Mouse (Mus musculus) activated CD4-positive, CD25-positive, alpha-beta regulatory T cell, adult 4 months (primary cell): ENCODE results near the gene Pi4k2b. TPM values are rescaled to one million over a fixed set of nuclear protein-coding genes. Genes with fewer than 3 reads are reported as not detected.
"Not testable (repeated sequence)": the region's sequence is repeated elsewhere in the genome, so short reads cannot be mapped to it uniquely, and the experiment has no call there.

Experiments used
- ATAC-seq: one replicate; pipeline ENCODE4 v1.8.0; 2017
- polyA plus RNA-seq, 2 experiments: library from polyadenylated mRNA; unstranded; fragments of 100-300 nt; shearing (Covaris generic); gene quantifications; one replicate each; pipeline ENCODE4 v1.2.1; 2017

Pi4k2b gene
- polyA plus RNA-seq: 1 to 10 TPM; 1.3 to 1.5 TPM

- peak; percentile 70 for ATAC-seq
Measured at GRCm38 (mm10) chr5:52741391-52742111, at the start of gene Pi4k2b. TSS of gene Pi4k2b (plus strand) at chr5:52741574.

- no peak for ATAC-seq
Measured at GRCm38 (mm10) chr5:52697291-52697690, 44.1 kb upstream of the Pi4k2b start.

- ATAC-seq: not testable (repeated sequence)
Measured at GRCm38 (mm10) chr5:52697882-52698440, 43.4 kb upstream of the Pi4k2b start.

DNA sequence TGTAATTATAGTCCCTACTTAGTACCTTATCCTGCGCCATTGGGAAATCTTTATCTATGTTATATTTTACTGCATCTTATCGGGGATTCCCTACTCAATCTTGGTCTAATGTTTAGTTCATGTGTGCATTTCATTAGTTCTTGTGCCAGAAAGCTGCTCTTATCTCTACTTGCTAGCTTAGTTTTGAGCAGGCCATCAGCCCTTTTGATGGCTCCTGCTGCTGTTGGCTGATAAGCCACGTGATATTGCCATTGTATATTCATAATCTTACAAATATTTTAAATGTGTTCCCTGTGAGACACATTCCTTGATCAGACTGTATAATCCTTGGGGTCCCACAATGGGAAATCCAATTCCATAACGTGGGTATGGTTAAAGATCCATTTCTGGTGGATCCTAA is 36.8 kb upstream of the Pi4k2b start:
- no peak for ATAC-seq

- ATAC-seq: no peak
Measured at GRCm38 (mm10) chr5:52712704-52713103, 28.7 kb upstream of the Pi4k2b start.

DNA sequence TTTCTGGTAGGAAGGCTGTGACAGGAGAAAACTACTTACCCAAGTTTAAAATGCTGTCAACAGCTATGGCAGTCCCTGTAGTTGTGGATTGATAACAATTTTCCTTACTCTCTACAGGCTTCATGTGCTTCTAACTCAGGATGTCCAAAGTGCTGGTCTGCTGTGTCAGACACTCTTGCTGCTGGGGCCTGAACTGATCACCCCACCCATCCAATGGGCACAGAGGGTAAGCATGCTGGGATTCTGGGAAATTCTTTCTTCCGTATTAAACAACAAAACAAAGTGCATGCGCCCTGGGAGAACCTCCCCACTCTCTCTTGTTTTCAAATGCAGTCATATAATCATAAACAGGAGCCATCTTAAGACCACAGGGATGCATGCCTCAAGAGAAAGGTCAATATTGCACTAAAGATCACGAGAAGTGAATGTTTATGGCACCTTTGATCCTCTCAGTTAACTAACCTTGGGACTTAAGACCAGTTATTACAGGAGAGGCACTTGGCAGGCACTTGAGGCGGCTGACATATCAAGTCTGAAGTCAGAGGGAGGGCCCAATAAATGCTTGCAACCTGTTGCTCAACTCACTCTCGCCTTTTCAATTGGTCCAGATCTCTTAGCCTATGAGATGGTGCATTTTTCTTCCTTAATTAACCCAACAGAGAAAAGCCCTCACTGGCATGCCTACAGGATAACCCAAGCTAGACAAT is 24.5 kb upstream of the Pi4k2b start:
- ATAC-seq: no peak

- ATAC-seq: no peak
Measured at GRCm38 (mm10) chr5:52721003-52721402, 20.4 kb upstream of the Pi4k2b start.

DNA sequence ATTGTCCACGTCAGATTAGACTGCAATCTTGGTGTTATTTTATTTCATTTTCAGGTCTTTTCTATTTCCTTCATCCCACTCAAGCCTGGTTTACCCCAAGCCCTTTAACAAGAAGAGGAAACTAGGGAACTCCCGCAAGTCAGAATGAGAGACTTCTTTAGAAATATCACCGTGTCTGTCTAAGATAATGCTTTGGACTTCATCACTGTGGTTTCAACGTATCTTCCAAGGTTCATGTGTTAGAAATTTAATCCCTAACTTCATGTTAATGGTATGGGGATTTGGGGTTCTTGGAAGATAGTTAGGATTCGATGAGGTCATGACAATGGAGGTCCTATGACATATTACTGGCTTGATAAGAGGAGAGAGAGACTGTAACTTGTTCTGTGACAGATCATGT is 13.6 kb upstream of the Pi4k2b start:
- ATAC-seq: no peak

DNA sequence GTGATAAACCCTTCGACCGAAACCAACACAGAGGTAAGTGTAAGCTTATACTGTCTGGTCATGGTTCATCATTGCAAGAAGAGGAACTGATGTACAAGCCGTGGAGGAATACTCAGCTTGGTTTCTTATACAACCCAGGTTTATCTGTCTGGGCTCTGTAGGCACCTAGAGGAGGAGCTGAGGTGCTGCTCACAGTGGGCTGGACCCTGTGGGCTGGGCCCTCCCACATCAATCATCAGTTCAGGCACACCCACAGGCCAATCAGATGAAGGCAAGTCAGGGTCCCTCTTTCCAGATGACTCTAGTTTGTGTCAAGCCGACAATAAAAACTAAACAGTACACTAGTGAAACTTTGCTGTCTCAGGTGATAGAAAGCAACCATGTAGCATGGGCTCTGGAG is 8.6 kb upstream of the Pi4k2b start:
- ATAC-seq: no peak

DNA sequence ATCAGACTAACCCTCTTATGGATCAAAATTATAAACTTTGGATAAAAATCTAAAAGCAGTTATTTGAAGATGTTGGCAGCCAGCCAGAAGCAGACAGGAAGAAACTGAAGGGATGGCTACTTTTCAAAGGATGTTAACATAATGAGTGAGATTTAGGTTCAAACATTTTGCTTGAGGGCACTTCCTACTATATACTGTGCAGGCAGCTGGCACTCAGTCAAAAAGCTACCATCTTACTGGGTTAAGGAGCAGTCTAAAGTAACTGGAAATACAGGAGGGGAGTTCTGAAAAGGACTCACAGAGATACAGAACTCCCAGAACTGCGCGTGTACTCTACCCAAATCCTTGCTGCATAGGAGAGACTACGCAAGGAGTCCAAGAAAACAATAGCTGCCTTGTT is 5.3 kb upstream of the Pi4k2b start:
- no peak for ATAC-seq

DNA sequence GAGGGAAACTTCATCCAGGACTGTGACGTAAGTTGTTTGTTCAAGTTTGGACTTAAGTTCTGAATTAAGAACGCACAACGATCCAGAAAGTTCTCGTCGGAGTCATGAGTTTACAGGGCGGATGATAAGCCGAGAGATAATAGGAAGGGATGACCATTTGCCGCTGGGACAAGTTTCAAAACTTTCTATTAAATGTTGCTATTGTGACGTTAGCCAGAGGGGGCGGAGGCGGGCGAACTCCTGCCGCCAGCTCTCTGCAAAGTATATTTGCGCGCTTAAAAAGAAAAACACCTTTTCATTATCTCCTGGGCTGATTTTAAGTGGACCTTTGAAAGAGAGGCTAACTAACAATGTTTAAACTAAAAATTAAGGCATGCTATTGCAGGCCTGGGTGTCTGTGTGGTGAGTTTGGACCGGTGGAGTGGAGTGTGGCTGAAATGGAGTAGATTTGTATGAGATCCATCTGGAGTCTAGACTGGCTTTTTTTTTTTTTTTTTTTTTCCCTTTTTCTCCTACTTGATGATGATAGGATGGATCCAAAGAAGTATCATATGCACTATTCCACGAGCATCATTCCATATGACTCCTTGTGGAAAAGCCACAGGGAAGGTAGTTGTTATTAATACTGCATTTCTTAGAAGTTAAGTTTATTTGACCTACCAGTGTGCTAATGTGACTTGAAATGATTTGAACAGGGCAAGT is 889 bp downstream of the Pi4k2b start:
- peak; percentile 66 for ATAC-seq

DNA sequence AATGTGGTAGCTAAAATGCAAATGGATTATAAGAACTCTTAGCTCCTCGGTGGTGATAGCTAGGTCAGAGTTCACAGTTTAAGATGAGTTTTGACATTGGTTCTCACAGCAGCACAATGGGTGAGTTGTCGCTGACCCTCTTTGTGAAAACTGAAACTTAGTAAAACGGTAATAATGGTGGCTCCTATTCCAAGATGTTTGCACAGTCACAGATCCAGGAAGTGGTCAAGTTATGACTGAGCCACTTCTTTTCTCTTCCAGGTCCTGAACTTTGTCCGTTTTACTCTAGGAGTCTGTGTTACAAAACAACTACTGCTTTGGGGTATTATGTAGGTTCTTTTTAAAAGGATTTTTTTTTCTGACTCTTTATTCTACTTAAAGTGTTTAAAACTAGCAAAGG is 1.9 kb downstream of the Pi4k2b start:
- ATAC-seq: no peak

DNA sequence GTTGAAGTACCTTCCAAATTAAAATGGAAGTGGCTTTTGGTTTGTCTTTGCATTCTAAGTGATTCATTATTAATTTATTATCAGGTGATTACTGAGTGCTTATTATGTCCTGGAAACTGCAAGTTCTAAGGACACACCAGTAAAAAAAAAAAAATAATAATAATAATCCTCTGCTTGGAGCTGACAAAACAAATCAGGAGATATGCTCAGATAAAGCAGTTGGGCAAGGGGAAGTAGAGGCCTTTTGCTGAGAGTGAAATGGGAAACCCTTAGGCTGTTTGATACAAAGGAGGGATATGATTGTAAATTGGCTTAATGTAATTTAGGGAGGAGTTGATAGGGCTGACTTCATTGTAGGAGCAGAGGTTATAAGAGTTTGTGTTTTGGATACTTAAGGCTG is 5.5 kb downstream of the Pi4k2b start:
- no peak for ATAC-seq

DNA sequence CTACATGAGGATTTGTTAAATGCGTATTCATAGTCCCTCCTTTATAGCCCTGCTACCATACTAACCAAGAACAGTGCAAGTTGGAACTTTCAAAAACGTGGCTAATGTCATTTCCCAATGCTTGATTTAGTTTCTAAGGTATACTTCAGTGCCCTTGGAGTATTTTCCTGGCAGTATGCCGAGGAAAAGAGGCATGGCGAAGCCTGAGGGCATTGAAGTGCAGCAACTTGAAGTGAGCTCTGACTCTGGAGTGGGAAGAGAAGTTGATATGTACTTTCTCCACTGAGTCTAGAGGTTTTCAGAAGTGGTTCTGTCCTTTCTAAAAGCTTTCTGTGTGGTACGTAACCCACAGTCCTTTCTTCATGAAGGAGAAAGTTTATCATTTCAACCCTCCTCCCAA is 7.4 kb downstream of the Pi4k2b start:
- no peak for ATAC-seq

DNA sequence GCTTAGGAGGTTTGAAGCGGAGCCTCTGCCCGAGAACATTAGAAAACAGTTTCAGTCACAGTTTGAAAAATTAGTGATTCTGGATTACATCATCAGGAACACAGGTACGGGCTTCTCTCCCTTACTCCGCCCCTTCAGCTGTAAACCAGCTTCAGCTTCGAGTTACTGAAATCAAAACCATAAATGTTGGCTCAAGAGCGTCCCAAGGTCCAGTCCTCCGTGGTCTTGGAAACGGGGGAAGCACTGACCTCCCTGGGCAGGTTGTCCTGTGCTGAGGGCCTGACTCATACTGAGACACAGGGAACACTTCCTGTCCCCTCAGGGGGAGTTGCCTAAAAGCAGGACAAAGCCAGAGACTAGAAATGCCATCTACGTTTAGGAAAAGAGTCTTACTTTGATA is 11.8 kb downstream of the Pi4k2b start:
- no peak for ATAC-seq

- no peak for ATAC-seq
Measured at GRCm38 (mm10) chr5:52754196-52754595, 12.8 kb downstream of the Pi4k2b start.

GRCm38 (mm10) chr5:52755337-52755736 is 14.0 kb downstream of the Pi4k2b start:
- ATAC-seq: no peak

DNA sequence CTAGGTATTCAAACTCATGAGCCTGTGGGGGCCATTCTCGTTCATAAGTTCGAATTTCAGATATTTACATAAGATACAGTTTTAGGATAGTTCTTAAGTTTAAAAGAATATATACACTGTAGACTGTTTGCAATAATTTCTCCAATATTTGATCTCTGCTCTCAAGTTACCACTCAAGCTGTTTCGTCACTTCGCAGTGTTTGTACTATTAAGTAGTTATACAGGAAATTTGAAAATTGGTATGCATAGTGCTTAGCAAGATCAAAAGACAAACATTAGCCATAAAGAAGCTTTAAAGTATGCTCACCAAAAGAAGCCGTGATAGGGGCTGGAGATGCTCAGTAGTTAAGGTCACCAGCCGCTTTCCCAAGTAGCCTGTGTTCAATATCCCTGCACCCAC is 14.6 kb downstream of the Pi4k2b start:
- ATAC-seq: no peak

GRCm38 (mm10) chr5:52762586-52762985 is 21.2 kb downstream of the Pi4k2b start:
- no peak for ATAC-seq

DNA sequence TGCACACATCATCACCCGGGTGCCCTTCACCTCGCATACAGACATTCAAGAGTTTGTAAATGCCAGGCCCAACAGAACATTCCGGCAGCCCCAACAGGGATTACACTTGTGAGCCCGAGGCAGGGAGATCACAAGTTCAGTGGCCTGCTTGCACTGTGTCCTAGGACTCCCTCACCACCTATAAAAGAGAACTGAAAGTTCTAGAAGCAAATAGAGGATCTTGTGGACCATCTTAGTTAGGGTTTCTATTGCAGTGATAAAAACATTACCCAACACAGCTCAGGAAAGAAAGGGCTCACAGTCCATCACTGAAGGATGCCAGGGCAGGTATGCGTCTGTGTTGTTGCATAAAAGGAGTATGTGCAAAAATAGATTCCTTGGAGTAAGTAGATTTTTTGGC is 32.9 kb downstream of the Pi4k2b start:
- ATAC-seq: no peak

GRCm38 (mm10) chr5:52775237-52775636 is 33.9 kb downstream of the Pi4k2b start, which contains the start of gene Zcchc4:
TSS of gene Zcchc4 (plus strand) at chr5:52775409.
- ATAC-seq: no peak

GRCm38 (mm10) chr5:52776466-52777354 is 35.3 kb downstream of the Pi4k2b start:
- not testable (repeated sequence) for ATAC-seq
